Mouse (Mus musculus): Measurements from ENCODE around the gene Morc1. TPM values are rescaled to one million over a fixed set of nuclear protein-coding genes. Genes with fewer than 3 reads are reported as not detected.

Gene Morc1
- total RNA-seq, 2 experiments from 2014 or later, result not detected

GRCm38 (mm10) chr16:48473396-48473795 lies 42.4 kb downstream of the Morc1 start:
- no peak for DNase-seq (ENCODE audit: low spot score in 2 of 2)
- intact Hi-C loops (cut with DNase I), result no loop called here

GRCm38 (mm10) chr16:48474896-48475802 lies 44.1 kb downstream of the Morc1 start:
- intact Hi-C loops (cut with DNase I), result no loop called here
- no peak for DNase-seq (ENCODE audit: low spot score in 2 of 2)

- intact Hi-C loops (cut with DNase I), result no loop called here
- no peak for DNase-seq (ENCODE audit: low spot score in 2 of 2)
These were observed 48.3 kb downstream of the Morc1 start for GRCm38 (mm10) chr16:48479266-48479848.

- no peak for DNase-seq (ENCODE audit: low spot score in 2 of 2)
- intact Hi-C loops (cut with DNase I), result no loop called here
These were observed 85.9 kb downstream of the Morc1 start for GRCm38 (mm10) chr16:48516776-48517499.

GRCm38 (mm10) chr16:48519569-48519968 lies 88.5 kb downstream of the Morc1 start:
- intact Hi-C loops (cut with DNase I), result no loop called here
- DNase-seq (ENCODE audit: low spot score in 2 of 2), result no peak

GRCm38 (mm10) chr16:48537108-48537507 lies 106.1 kb downstream of the Morc1 start:
- intact Hi-C loops (cut with DNase I), result no loop called here
- DNase-seq (ENCODE audit: low spot score in 2 of 2), result peak in 1 of 2 experiments; percentile 12

GRCm38 (mm10) chr16:48562290-48563080 lies 131.4 kb downstream of the Morc1 start:
- intact Hi-C loops (cut with DNase I), result no loop called here
- DNase-seq (ENCODE audit: low spot score in 2 of 2), result no peak

- DNase-seq (ENCODE audit: low spot score in 2 of 2), result peak; percentile 62 to 71
These were observed 139.3 kb downstream of the Morc1 start for GRCm38 (mm10) chr16:48570354-48570753.

GRCm38 (mm10) chr16:48574072-48574471 lies 143.0 kb downstream of the Morc1 start:
- intact Hi-C loops (cut with DNase I), result no loop called here
- DNase-seq (ENCODE audit: low spot score in 2 of 2), result no peak

More at GRCm38 (mm10) chr16:48570354-48570753, 139.3 kb downstream of the Morc1 start:
- intact Hi-C loops (cut with DNase I), result no loop called here

GRCm38 (mm10) chr16:48574499-48574898 lies 143.5 kb downstream of the Morc1 start:
- intact Hi-C loops (cut with DNase I), result no loop called here
- no peak for DNase-seq (ENCODE audit: low spot score in 2 of 2)

- no peak for DNase-seq (ENCODE audit: low spot score in 2 of 2)
These were observed 154.3 kb downstream of the Morc1 start for GRCm38 (mm10) chr16:48585369-48585768.

GRCm38 (mm10) chr16:48594457-48594856 lies 163.4 kb downstream of the Morc1 start:
- intact Hi-C loops (cut with DNase I), result no loop called here

More at GRCm38 (mm10) chr16:48585369-48585768, 154.3 kb downstream of the Morc1 start:
- intact Hi-C loops (cut with DNase I), result no loop called here

GRCm38 (mm10) chr16:48595216-48595615 lies 164.2 kb downstream of the Morc1 start:
- intact Hi-C loops (cut with DNase I), result no loop called here

More at GRCm38 (mm10) chr16:48594457-48594856, 163.4 kb downstream of the Morc1 start:
- no peak for DNase-seq (ENCODE audit: low spot score in 2 of 2)

GRCm38 (mm10) chr16:48603735-48604211 lies 172.7 kb downstream of the Morc1 start:
- intact Hi-C loops (cut with DNase I), result no loop called here
- DNase-seq (ENCODE audit: low spot score in 2 of 2), result no peak

More at GRCm38 (mm10) chr16:48595216-48595615, 164.2 kb downstream of the Morc1 start:
- no peak for DNase-seq (ENCODE audit: low spot score in 2 of 2)

GRCm38 (mm10) chr16:48606476-48607038 lies 175.5 kb downstream of the Morc1 start:
- no peak for DNase-seq (ENCODE audit: low spot score in 2 of 2)
- intact Hi-C loops (cut with DNase I), result no loop called here

- intact Hi-C loops (cut with DNase I), result no loop called here
- DNase-seq (ENCODE audit: low spot score in 2 of 2), result no peak
These were observed 177.2 kb downstream of the Morc1 start for GRCm38 (mm10) chr16:48608224-48608623.

GRCm38 (mm10) chr16:48610866-48611265 lies 179.8 kb downstream of the Morc1 start:
- intact Hi-C loops (cut with DNase I), result no loop called here
- DNase-seq (ENCODE audit: low spot score in 2 of 2), result no peak

- intact Hi-C loops (cut with DNase I), result no loop called here
- DNase-seq (ENCODE audit: low spot score in 2 of 2), result no peak
These were observed 180.4 kb downstream of the Morc1 start for GRCm38 (mm10) chr16:48611436-48611835.

GRCm38 (mm10) chr16:48613783-48614182 lies 182.7 kb downstream of the Morc1 start:
- DNase-seq (ENCODE audit: low spot score in 2 of 2), result no peak
- intact Hi-C loops (cut with DNase I), result no loop called here
